Mouse (Mus musculus) liver, postnatal 0 days (tissue): ENCODE measurements at regions not wholly inside any gene's neighbourhood (a gene's known extent, or its start where the extent isn't known, plus 50 kb on each side); places are given as distances from the start of the nearest gene placed in this dataset.

Experiments
- ATAC-seq: fragments of 200-750 bp; cut with Nextera tagmentation; 2 replicates; pipeline ENCODE4 v1.8.0; 2017; ENCODE audit warnings: mild to moderate bottlenecking, moderate library complexity
- DNase-seq: peaks from one replicate; pipeline ENCODE4 v3.0.0-alpha.2; 2016
- H3K27ac ChIP-seq: fragments of 300-500 bp; sonication (generic); 2 replicates; pipeline ENCODE4 v1.5.1; 2014; ENCODE audit warnings: antibody characterized with exemption, moderate library complexity, mild to moderate bottlenecking, low read depth
- H3K27me3 ChIP-seq: fragments of 300-500 bp; sonication (generic); 2 replicates; pipeline ENCODE4 v1.6.1; 2014; ENCODE audit warnings: low read length, control low read depth, mixed read lengths; ENCODE audit not compliant: insufficient read depth
- H3K36me3 ChIP-seq: fragments of 300-500 bp; sonication (generic); replicated peaks from 2 replicates; pipeline ENCODE4 v1.6.1; 2014; ENCODE audit warnings: mild to moderate bottlenecking, control low read depth, low read length, moderate library complexity, mixed read lengths; ENCODE audit not compliant: insufficient read depth
- H3K4me1 ChIP-seq: fragments of 300-500 bp; sonication (generic); 2 replicates; pipeline ENCODE4 v1.6.1; 2014; ENCODE audit warnings: antibody characterized with exemption, mild to moderate bottlenecking, control low read depth; ENCODE audit not compliant: insufficient read depth
- H3K4me2 ChIP-seq: fragments of 300-500 bp; sonication (generic); 2 replicates; pipeline ENCODE4 v1.6.1; 2014; ENCODE audit warnings: low read depth, mild to moderate bottlenecking, low read length, moderate library complexity, mixed read lengths
- H3K4me3 ChIP-seq: fragments of 300-500 bp; sonication (generic); 2 replicates; pipeline ENCODE4 v1.5.1; 2014; ENCODE audit warnings: low read depth, low read length
- H3K9ac ChIP-seq: fragments of 300-500 bp; sonication (generic); replicated peaks from 2 replicates; pipeline ENCODE4 v1.6.1; 2014; ENCODE audit warnings: mild to moderate bottlenecking, moderate library complexity
- H3K9me3 ChIP-seq: fragments of 300-500 bp; sonication (generic); 2 replicates; pipeline ENCODE4 v1.6.1; 2016; ENCODE audit warnings: mild to moderate bottlenecking, control low read depth, low read length, mixed read lengths
- CTCF ChIP-seq: sonication (generic); IDR thresholded peaks from 2 replicates; pipeline ENCODE4 v1.5.1; 2016; ENCODE audit warnings: antibody characterized with exemption, low read depth
- EP300 ChIP-seq: IDR thresholded peaks from 2 replicates; pipeline ENCODE4 v1.6.1; 2016; ENCODE audit warnings: antibody characterized with exemption, low read depth, mild to moderate bottlenecking
- WGBS: fragments of 180-500 bp; shearing (Covaris S2); extraction: QIAGEN DNeasy Blood & Tissue Kit; methylation state at CpG from one replicate; pipeline ENCODE4 v1.1.7; 2014; ENCODE audit not compliant: insufficient replicate concordance; 5-methylcytosine and 5-hydroxymethylcytosine counted together

- DNase-seq = no peak
- no peak overlapping the region for H3K4me2 ChIP-seq
- no peak overlapping the region for H3K9ac ChIP-seq
- H3K27ac ChIP-seq = no peak overlapping the region
- H3K9me3 ChIP-seq = no peaks in the 10 kb centered on the region
- ATAC-seq = no peak
- no peaks in the 10 kb centered on the region for H3K27me3 ChIP-seq
- H3K4me1 ChIP-seq = no peaks in the 10 kb centered on the region
- no peaks in the 10 kb centered on the region for H3K36me3 ChIP-seq
- WGBS = 23% methylated on average over 7 of the region's 7 CpGs
- H3K4me3 ChIP-seq = no peak overlapping the region
- no peak for TF ChIP-seq EP300
- TF ChIP-seq CTCF = no peak
These were observed 286.9 kb downstream of the Gm826 start for GRCm38 (mm10) chr2:160046881-160047543.

GRCm38 (mm10) chr2:160044591-160044990 lies 289.4 kb downstream of the Gm826 start:
- ATAC-seq (no peak), DNase-seq (no peak)
- Histone ChIP-seq H3K9me3 (no peaks in the 10 kb centered on the region), H3K36me3 (no peaks in the 10 kb centered on the region), H3K4me2 (no peak overlapping the region), H3K4me1 (no peaks in the 10 kb centered on the region), H3K27ac (no peak overlapping the region), H3K27me3 (no peaks in the 10 kb centered on the region), H3K4me3 (no peak overlapping the region), H3K9ac (no peak overlapping the region)
- WGBS = 51% methylated on average over 4 of the region's 4 CpGs
- TF ChIP-seq CTCF (no peak), EP300 (no peak)

DNA sequence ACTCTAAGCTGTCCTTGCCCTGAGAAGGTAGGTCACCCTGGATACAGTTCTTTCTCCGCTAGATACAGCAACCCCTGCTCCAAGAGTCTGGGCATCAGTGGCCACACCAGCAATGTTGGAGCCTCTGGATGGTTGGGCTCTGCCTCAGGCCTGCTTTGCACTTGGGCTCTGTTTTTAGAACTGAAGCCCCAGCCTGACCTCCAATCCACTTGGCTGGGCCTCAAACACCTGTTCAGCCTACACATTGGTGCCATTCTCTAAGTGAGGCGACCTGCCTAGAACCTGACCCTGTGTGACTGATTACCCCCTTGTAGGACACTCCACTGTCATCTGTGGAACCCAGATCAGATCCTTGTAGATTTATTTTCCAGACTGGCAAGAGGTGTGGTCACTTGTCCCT lies 289.8 kb downstream of the Gm826 start:
- no peaks in the 10 kb centered on the region for H3K36me3 ChIP-seq
- ATAC-seq (no peak), DNase-seq (no peak)
- no peak overlapping the region for H3K9ac ChIP-seq
- H3K4me2 ChIP-seq = no peak overlapping the region
- H3K4me1 ChIP-seq = no peaks in the 10 kb centered on the region
- H3K27ac ChIP-seq = no peak overlapping the region
- no peak overlapping the region for H3K4me3 ChIP-seq
- WGBS = 78% methylated on average over 2 of the region's 2 CpGs
- H3K9me3 ChIP-seq = no peaks in the 10 kb centered on the region
- H3K27me3 ChIP-seq = no peaks in the 10 kb centered on the region
- no peak for TF ChIP-seq EP300
- TF ChIP-seq CTCF = no peak

DNA sequence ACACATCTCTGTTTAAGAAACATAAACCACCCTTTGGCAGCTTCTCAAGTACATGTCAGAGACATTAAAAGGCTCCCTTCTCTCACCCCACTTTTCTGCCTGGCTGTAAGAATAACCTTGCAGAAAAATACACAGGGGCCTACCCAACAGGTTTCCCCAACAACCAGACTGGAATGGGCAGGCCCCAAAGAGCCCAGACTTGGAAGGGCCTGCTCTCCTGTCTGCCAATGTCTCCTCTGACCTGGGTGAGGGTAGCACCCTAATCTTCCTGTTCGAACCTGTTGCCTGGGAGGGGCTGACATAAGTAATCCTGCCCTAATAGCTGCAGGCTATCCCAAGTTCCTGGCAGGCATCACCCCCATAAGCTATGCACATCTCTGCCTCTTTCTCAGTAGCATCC lies 304.5 kb downstream of the Gm826 start:
- Histone ChIP-seq H3K4me1 (no peaks in the 10 kb centered on the region), H3K4me3 (no peak overlapping the region), H3K9ac (no peak overlapping the region), H3K27ac (no peak overlapping the region), H3K4me2 (no peak overlapping the region), H3K27me3 (no peaks in the 10 kb centered on the region), H3K9me3 (no peaks in the 10 kb centered on the region), H3K36me3 (no peaks in the 10 kb centered on the region)
- no peak for TF ChIP-seq CTCF
- TF ChIP-seq EP300 = no peak
- ATAC-seq (no peak), DNase-seq (no peak)
- 56% methylated on average over 1 of the region's 1 CpGs for WGBS

- 64% methylated on average over 2 of the region's 2 CpGs for WGBS
- Histone ChIP-seq H3K27ac (no peak overlapping the region), H3K4me2 (no peak overlapping the region), H3K36me3 (no peaks in the 10 kb centered on the region), H3K27me3 (no peaks in the 10 kb centered on the region), H3K4me3 (no peak overlapping the region), H3K9me3 (no peaks in the 10 kb centered on the region), H3K4me1 (no peaks in the 10 kb centered on the region), H3K9ac (no peak overlapping the region)
- DNase-seq = no peak
- no peak for ATAC-seq
- no peak for TF ChIP-seq EP300
- no peak for TF ChIP-seq CTCF
These were observed 305.5 kb downstream of the Gm826 start for GRCm38 (mm10) chr2:160028459-160028858.

DNA sequence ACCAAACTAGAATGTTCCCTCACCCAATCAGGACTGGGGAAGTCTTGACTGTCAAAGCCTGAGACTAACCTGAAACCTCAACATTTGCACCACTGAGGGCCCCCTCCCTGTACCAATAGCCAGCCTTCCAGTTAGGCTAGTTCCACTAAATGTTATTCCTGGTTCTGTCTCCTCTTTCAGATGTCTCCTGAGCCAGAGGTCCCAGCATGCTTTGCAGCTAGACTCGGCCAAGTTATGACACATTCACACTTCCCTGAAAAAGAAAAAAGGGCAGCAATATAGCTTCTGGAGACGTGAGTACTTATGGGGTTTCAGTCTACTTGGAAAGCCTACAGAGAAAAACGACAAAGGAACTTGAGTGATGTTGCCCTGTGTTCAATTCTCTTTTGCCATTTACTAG lies 308.1 kb downstream of the Gm826 start:
- no peak overlapping the region for H3K27ac ChIP-seq
- ATAC-seq (no peak), DNase-seq (no peak)
- TF ChIP-seq CTCF (no peak), EP300 (no peak)
- H3K27me3 ChIP-seq = no peaks in the 10 kb centered on the region
- H3K4me3 ChIP-seq = no peak overlapping the region
- H3K9me3 ChIP-seq = no peaks in the 10 kb centered on the region
- H3K4me2 ChIP-seq = no peak overlapping the region
- 61% methylated on average over 3 of the region's 3 CpGs for WGBS
- no peaks in the 10 kb centered on the region for H3K36me3 ChIP-seq
- no peak overlapping the region for H3K9ac ChIP-seq
- H3K4me1 ChIP-seq = no peaks in the 10 kb centered on the region

- Histone ChIP-seq H3K4me1 (no peaks in the 10 kb centered on the region), H3K9ac (no peak overlapping the region), H3K4me2 (no peak overlapping the region), H3K27me3 (no peaks in the 10 kb centered on the region), H3K36me3 (no peaks in the 10 kb centered on the region), H3K9me3 (no peaks in the 10 kb centered on the region), H3K4me3 (no peak overlapping the region), H3K27ac (no peak overlapping the region)
- TF ChIP-seq CTCF (no peak), EP300 (no peak)
- 61% methylated on average over 4 of the region's 4 CpGs for WGBS
- DNase-seq (no peak), ATAC-seq (no peak)
These were observed 312.4 kb downstream of the Gm826 start for GRCm38 (mm10) chr2:160021541-160021940.
